10 mouse cellular contexts compared by ENCODE assay signal in genomic region chr9:62722716-62723115, GRCm38 (mm10). TPM values are rescaled to one million over a fixed set of nuclear protein-coding genes. Genes with fewer than 3 reads are reported as not detected.
DNase-seq lines count a peak whose midpoint lies in the region; ATAC-seq and TF ChIP-seq lines count a peak whose summit lies in the region.
"Had no signal": no experiment of that assay in that cellular context is flagged by ENCODE, and none has a peak within 500 bp of the region (broad histone marks: within the 10 kb centered on the region; RNA-seq: fewer than 3 reads in every experiment).

No protein-coding gene starts in this region.

- H3K36me3 ChIP-seq in hindbrain, embryonic 13.5 days: no peaks in the 10 kb centered on the region
- H3K36me3 ChIP-seq in hindbrain, embryonic 11.5 days (ENCODE audit: control insufficient read depth, insufficient read depth, low read length): no peaks in the 10 kb centered on the region
- no peaks in the 10 kb centered on the region for H3K36me3 ChIP-seq in embryonic facial prominence, embryonic 15.5 days
- H3K36me3 ChIP-seq in limb, embryonic 12.5 days: no peaks in the 10 kb centered on the region
- H3K36me3 ChIP-seq: hindbrain, embryonic 15.5 days had no signal

- 77% methylated on average over 6 of the region's 6 CpGs for WGBS in hindbrain, embryonic 13.5 days
- 77% methylated on average over 6 of the region's 6 CpGs for WGBS in hindbrain, embryonic 11.5 days
- WGBS in embryonic facial prominence, embryonic 15.5 days: 47% methylated on average over 6 of the region's 6 CpGs
- WGBS in limb, embryonic 12.5 days: 28% methylated on average over 6 of the region's 6 CpGs

- no peak for ATAC-seq in hindbrain, embryonic 13.5 days (ENCODE audit: low FRiP score)
- no peak for ATAC-seq in hindbrain, embryonic 11.5 days (ENCODE audit: low FRiP score)
- ATAC-seq in embryonic facial prominence, embryonic 15.5 days (ENCODE audit: insufficient number of reproducible peaks, low FRiP score, low TSS enrichment, low read depth): no peak
- ATAC-seq in limb, embryonic 12.5 days (ENCODE audit: insufficient number of reproducible peaks, insufficient read depth, low FRiP score, low TSS enrichment, low read depth): no peak
- ATAC-seq: forebrain, embryonic 16.5 days; liver, postnatal 0 days had no signal

- H3K9me3 ChIP-seq in hindbrain, embryonic 13.5 days: no peaks in the 10 kb centered on the region
- H3K9me3 ChIP-seq in hindbrain, embryonic 11.5 days (ENCODE audit: control insufficient read depth, low read length): no peaks in the 10 kb centered on the region
- H3K9me3 ChIP-seq in embryonic facial prominence, embryonic 15.5 days (replicated peaks): no peaks in the 10 kb centered on the region
- no peaks in the 10 kb centered on the region for H3K9me3 ChIP-seq in limb, embryonic 12.5 days
- H3K9me3 ChIP-seq: hindbrain, embryonic 15.5 days had no signal

- H3K4me2 ChIP-seq in hindbrain, embryonic 13.5 days: no peak overlapping the region
- no peak overlapping the region for H3K4me2 ChIP-seq in hindbrain, embryonic 11.5 days (replicated peaks; ENCODE audit: low read depth, low read length)
- H3K4me2 ChIP-seq in embryonic facial prominence, embryonic 15.5 days (replicated peaks): no peak overlapping the region
- peak overlapping the region; percentile 7; the same call in 1 of the 2 replicates for H3K4me2 ChIP-seq in limb, embryonic 12.5 days
- H3K4me2 ChIP-seq: hindbrain, embryonic 15.5 days had no signal

- no peak overlapping the region for H3K4me3 ChIP-seq in hindbrain, embryonic 13.5 days
- no peak overlapping the region for H3K4me3 ChIP-seq in hindbrain, embryonic 11.5 days (ENCODE audit: low read depth, low read length)
- H3K4me3 ChIP-seq in embryonic facial prominence, embryonic 15.5 days (replicated peaks): no peak overlapping the region
- no peak overlapping the region for H3K4me3 ChIP-seq in limb, embryonic 12.5 days (replicated peaks)
- H3K4me3 ChIP-seq: hindbrain, embryonic 15.5 days had no signal

- H3K4me1 ChIP-seq in hindbrain, embryonic 13.5 days (replicated peaks): peaks cover 27% of the 10 kb centered on the region
- no peaks in the 10 kb centered on the region for H3K4me1 ChIP-seq in hindbrain, embryonic 11.5 days (replicated peaks; ENCODE audit: control insufficient read depth, insufficient read depth, low read length)
- H3K4me1 ChIP-seq in embryonic facial prominence, embryonic 15.5 days: peaks cover 45% of the 10 kb centered on the region
- peaks cover 67% of the 10 kb centered on the region for H3K4me1 ChIP-seq in limb, embryonic 12.5 days (replicated peaks)

- no peak for DNase-seq in hindbrain, embryonic 11.5 days (ENCODE audit: low spot score)
- DNase-seq in brain, embryonic 14.5 days (ENCODE audit: low read depth): peak; percentile 33
- DNase-seq in ovary, adult 18-20 months (ENCODE audit: low spot score): no peak
- no peak for DNase-seq in adrenal gland, postnatal 36 days
- DNase-seq: liver, postnatal 0 days had no signal

- H3K27ac ChIP-seq in hindbrain, embryonic 13.5 days: peak overlapping the region; percentile 2; the same call in 1 of the 2 replicates
- no peak overlapping the region for H3K27ac ChIP-seq in hindbrain, embryonic 11.5 days (ENCODE audit: low read depth, low read length)
- H3K27ac ChIP-seq in embryonic facial prominence, embryonic 15.5 days (replicated peaks): peak overlapping the region; percentile 65; the same call in 1 of the 2 replicates
- H3K27ac ChIP-seq in limb, embryonic 12.5 days: peak overlapping the region; percentile 92
- H3K27ac ChIP-seq: hindbrain, embryonic 15.5 days had no signal

- no peak for TF ChIP-seq POLR2A in brain, embryonic 14.5 days (IDR thresholded peaks at IDR 0.05; ENCODE audit: borderline replicate concordance, extremely low read depth, insufficient read depth, insufficient read length, poor library complexity, severe bottlenecking)

- H3K9ac ChIP-seq in hindbrain, embryonic 13.5 days: no peak overlapping the region
- H3K9ac ChIP-seq in hindbrain, embryonic 11.5 days (ENCODE audit: low read depth, low read length): no peak overlapping the region
- no peak overlapping the region for H3K9ac ChIP-seq in embryonic facial prominence, embryonic 15.5 days
- H3K9ac ChIP-seq in limb, embryonic 12.5 days (replicated peaks): no peak overlapping the region; the same call in 1 of the 2 replicates
- H3K9ac ChIP-seq: hindbrain, embryonic 15.5 days; liver, postnatal 0 days had no signal

- no peak for TF ChIP-seq CTCF in brain, embryonic 14.5 days (IDR thresholded peaks at IDR 0.05; ENCODE audit: borderline replicate concordance, extremely low read depth, insufficient read depth, insufficient read length)

- no peaks in the 10 kb centered on the region for H3K27me3 ChIP-seq in hindbrain, embryonic 13.5 days
- H3K27me3 ChIP-seq in hindbrain, embryonic 11.5 days (ENCODE audit: control insufficient read depth, insufficient read depth, low read length): no peaks in the 10 kb centered on the region
- H3K27me3 ChIP-seq in embryonic facial prominence, embryonic 15.5 days: no peaks in the 10 kb centered on the region
- 0 out of 2 replicates have a peak, but pooled peaks cover 8% of the 10 kb centered on the region for H3K27me3 ChIP-seq in limb, embryonic 12.5 days
- H3K27me3 ChIP-seq: hindbrain, embryonic 15.5 days had no signal

RNA-seq across cellular contexts. Expression of gene Itga11, which starts 45.1 kb away (rescaled TPM):
- polyA plus RNA-seq in hindbrain, embryonic 13.5 days (2015; fragmentation: Nextera tagmentation; extraction: Ambion mirVana): 1.7 and 2.0 TPM in 2 replicates
- 2.9 and 3.0 TPM in 2 replicates for polyA plus RNA-seq in hindbrain, embryonic 11.5 days (2014; fragmentation: Nextera tagmentation; extraction: Ambion mirVana)
- 1.8 and 4.2 TPM in 2 replicates for polyA plus RNA-seq in brain, embryonic 14.5 days (2012; rRNA removed)
- 6.1 and 7.9 TPM in 2 replicates for polyA plus RNA-seq in embryonic facial prominence, embryonic 15.5 days (2015; fragmentation: Nextera tagmentation; extraction: Ambion mirVana)
- 4.5 and 7.6 TPM in 2 replicates for polyA plus RNA-seq in limb, embryonic 12.5 days (2016; fragmentation: Nextera tagmentation; extraction: Ambion mirVana)
- total RNA-seq in adrenal gland, postnatal 36 days (2021): 1 to 10 TPM; 1.8 to 2.2 TPM
